Mouse (Mus musculus) ES-E14 (cell line): Measurements from ENCODE around the gene AU022252. TPM values are rescaled to one million over a fixed set of nuclear protein-coding genes. Genes with fewer than 3 reads are reported as not detected.

Experiments used
- DNase-seq: peaks from one replicate; pipeline ENCODE4 v3.0.0-alpha.2; 2013; ENCODE audit warnings: low read depth, low spot score
- H3K27ac ChIP-seq: 2 replicates; pipeline ENCODE4 v1.5.1; 2012; ENCODE audit warnings: low read depth, mild to moderate bottlenecking, low read length, moderate library complexity, mixed read lengths; ENCODE audit not compliant: poor library complexity, insufficient read depth, severe bottlenecking
- H3K36me3 ChIP-seq: 2 replicates; pipeline ENCODE4 v1.6.1; 2012; ENCODE audit warnings: mild to moderate bottlenecking, low read length, moderate library complexity, mixed read lengths; ENCODE audit not compliant: control insufficient read depth, poor library complexity, insufficient read depth, severe bottlenecking
- H3K4me1 ChIP-seq, 2 experiments: fragments of 150-350 bp in 1 of 2; sonication (generic) in 1 of 2; 2 replicates each; pipeline ENCODE4 v1.6.1; 2012; ENCODE audit warnings: low read length in 2 of 2, mild to moderate bottlenecking in 1 of 2, mixed read lengths in 1 of 2; ENCODE audit not compliant: control insufficient read depth in 2 of 2, insufficient read depth in 2 of 2, poor library complexity in 1 of 2
- H3K4me3 ChIP-seq, 2 experiments: fragments of 150-350 bp in 1 of 2; sonication (generic) in 1 of 2; 2 replicates each; pipeline ENCODE4 v1.5.1; 2012; ENCODE audit warnings: low read length in 2 of 2, low read depth in 1 of 2, mild to moderate bottlenecking in 1 of 2, mixed read lengths in 1 of 2; ENCODE audit not compliant: insufficient read depth in 1 of 2, poor library complexity in 1 of 2, severe bottlenecking in 1 of 2
- H3K9ac ChIP-seq: 2 replicates; pipeline ENCODE4 v1.6.1; 2012; ENCODE audit warnings: low read depth, mild to moderate bottlenecking, low read length, mixed read lengths; ENCODE audit not compliant: poor library complexity, insufficient read depth, severe bottlenecking
- H3K9me3 ChIP-seq: fragments of 150-350 bp; sonication (generic); 2 replicates; pipeline ENCODE4 v1.6.1; 2012; ENCODE audit warnings: low read depth, mild to moderate bottlenecking, low read length; ENCODE audit not compliant: control insufficient read depth, insufficient read depth
- CHD2 ChIP-seq: IDR thresholded peaks from 2 replicates; pipeline ENCODE4 v1.6.1; 2014; ENCODE audit warnings: mild to moderate bottlenecking, low read depth, low read length, inconsistent platforms
- HCFC1 ChIP-seq: IDR thresholded peaks from 2 replicates; pipeline ENCODE4 v1.6.1; 2012; ENCODE audit warnings: low read length, inconsistent platforms, borderline replicate concordance; ENCODE audit not compliant: insufficient read depth
- MAFK ChIP-seq: IDR thresholded peaks from 2 replicates; pipeline ENCODE4 v1.6.1; 2014; ENCODE audit warnings: mild to moderate bottlenecking, low read depth, low read length, inconsistent platforms; ENCODE audit not compliant: insufficient read depth
- ZC3H11A ChIP-seq: IDR thresholded peaks from 2 replicates; pipeline ENCODE4 v1.6.1; 2012; ENCODE audit warnings: low read depth, mild to moderate bottlenecking, inconsistent platforms, low read length, borderline replicate concordance
- ZNF384 ChIP-seq: IDR thresholded peaks from 2 replicates; pipeline ENCODE4 v1.6.1; 2012; ENCODE audit warnings: low read depth, low read length, inconsistent platforms
- in situ Hi-C, 2 experiments: fragments of 600-800 bp; cut with MboI; formaldehyde crosslinking; loops; one replicate each; pipeline ENCODE4 v1.15.1; 2025; ENCODE audit warnings: low sequenced_read_pairs in 2 of 2, inconsistent platforms in 1 of 2; ENCODE audit not compliant: unreplicated experiment in 2 of 2
- total RNA-seq: library from RNA; depleted of rRNA; stranded (reverse); fragments of 300-350 nt; gene quantifications from 2 replicates; pipeline ENCODE4 v1.2.3, GENCODE M21; 2012; rRNA removed

The AU022252 gene
- total RNA-seq, 1 experiment = 18.3 TPM

DNA sequence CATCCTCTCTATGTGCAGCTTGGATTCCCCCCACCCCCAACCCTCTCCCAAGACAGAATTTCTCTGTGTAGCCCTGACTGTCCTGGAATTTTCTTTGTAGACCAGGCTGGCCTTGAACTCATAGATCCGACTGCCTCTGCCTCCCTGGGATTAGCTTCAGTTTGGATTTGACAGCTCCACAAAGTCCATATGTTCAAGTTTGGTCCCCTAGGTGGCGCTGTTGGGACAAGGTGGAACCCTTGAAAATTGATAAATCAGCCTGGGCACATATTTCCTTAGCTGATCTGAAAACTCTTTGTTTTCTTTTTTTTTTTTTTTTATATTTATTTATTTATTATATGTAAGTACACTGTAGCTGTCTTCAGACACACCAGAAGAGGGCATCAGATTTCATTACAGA, 75.3 kb downstream of the AU022252 start:
- in situ Hi-C loops = loop anchor here (25.0 kb wide), 2 partner anchors 520 to 545 kb away; partner anchors contain the start of genes Cfap57 (in 1 of the 2) and Ebna1bp2 (in 1 of the 2)
- H3K36me3 ChIP-seq = no peaks in the 10 kb centered on the region
- H3K4me3 ChIP-seq = no peak overlapping the region
- no peaks in the 10 kb centered on the region for H3K4me1 ChIP-seq
- DNase-seq = peak; percentile 67
- H3K9ac ChIP-seq = no peak overlapping the region
- no peaks in the 10 kb centered on the region for H3K9me3 ChIP-seq
- TF ChIP-seq CHD2 (no peak), ZNF384 (no peak), ZC3H11A (no peak), HCFC1 (no peak), MAFK (no peak)
- H3K27ac ChIP-seq = no peak overlapping the region

Other genes starting within 250 kb of the AU022252 start
- 526 and 1,358 TPM in 2 replicates for gene Slc2a1, start 124.0 kb downstream of the AU022252 start, total RNA-seq
- gene Zfp691, start 58.5 kb downstream of the AU022252 start, total RNA-seq = 3.9 and 5.4 TPM in 2 replicates
- 0.18 TPM in 1 of 2 replicates, not detected in the other for gene Ermap, start 42.7 kb downstream of the AU022252 start, total RNA-seq
- gene Svbp, start 37.4 kb downstream of the AU022252 start, total RNA-seq = 29.9 and 33.0 TPM in 2 replicates
- gene Tmem269, start 14.5 kb downstream of the AU022252 start, total RNA-seq = not detected in 2 replicates
- 61.9 and 113 TPM in 2 replicates for gene P3h1, start 203 bp upstream of the AU022252 start, total RNA-seq
- 0.18 and 0.63 TPM in 2 replicates for gene Cldn19, start 22.7 kb upstream of the AU022252 start, total RNA-seq
- 574 and 855 TPM in 2 replicates for gene Ybx1, start 61.9 kb upstream of the AU022252 start, total RNA-seq
- gene Ppih, start 87.8 kb upstream of the AU022252 start, total RNA-seq = 101 and 127 TPM in 2 replicates
- gene Ccdc30, start 182.8 kb upstream of the AU022252 start, total RNA-seq = 2.7 and 3.1 TPM in 2 replicates
- 23.9 and 30.4 TPM in 2 replicates for gene Ppcs, start 189.7 kb upstream of the AU022252 start, total RNA-seq
- gene Zmynd12, start 190.1 kb upstream of the AU022252 start, total RNA-seq = not detected in 2 replicates